Mouse (Mus musculus): Measurements from ENCODE around the gene Mmrn2.

Mmrn2 gene

DNA sequence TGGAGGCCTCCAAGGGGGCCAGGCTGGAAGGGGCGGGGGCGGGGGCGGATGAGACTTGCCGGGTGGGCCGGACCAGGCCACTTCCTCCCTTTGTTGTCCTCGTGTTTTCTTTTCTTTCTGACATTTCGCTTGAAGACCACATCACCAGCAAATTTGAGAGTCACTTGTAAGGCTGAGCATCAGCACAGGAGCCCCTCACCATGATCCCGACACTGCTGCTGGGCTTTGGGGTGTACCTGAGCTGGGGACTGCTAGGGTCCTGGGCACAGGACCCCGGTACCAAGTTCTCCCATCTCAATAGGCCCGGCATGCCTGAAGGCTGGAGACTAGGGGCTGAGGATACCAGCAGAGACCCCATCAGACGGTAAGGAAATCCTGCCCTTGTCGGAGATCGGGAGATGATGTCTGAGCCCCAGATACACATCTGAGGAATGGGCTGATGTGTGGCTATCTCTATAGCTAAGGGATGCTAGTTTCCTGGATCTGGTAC lies at the start of gene Mmrn2:
Gene Mmrn2 (plus strand): TSS at position 51 of the 490 bp plus-strand sequence.
- DNase-seq (ENCODE audit: extremely low read depth, low read depth) = no peak

GRCm38 (mm10) chr14:34326606-34327005 lies 48.7 kb upstream of the Mmrn2 start:
- DNase-seq (ENCODE audit: extremely low read depth, low read depth) = no peak

DNA sequence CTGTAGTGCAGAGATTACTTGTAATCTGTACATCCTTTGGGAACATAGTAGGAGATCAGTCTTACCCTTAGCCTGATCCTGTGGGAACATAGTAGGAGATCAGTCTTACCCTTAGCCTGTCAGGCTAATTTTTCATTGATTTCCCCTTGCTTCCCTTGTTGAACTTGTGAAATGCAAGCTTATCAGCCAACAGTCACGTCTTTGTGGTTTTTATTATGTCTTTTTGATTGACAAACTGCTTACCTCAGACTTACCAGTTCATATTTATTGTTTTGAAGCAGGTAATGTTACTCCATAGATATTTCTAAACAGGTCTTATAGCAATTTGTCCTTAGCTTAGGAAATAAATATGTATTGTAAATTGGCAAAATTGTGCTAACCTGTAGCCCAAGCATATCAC lies 47.6 kb upstream of the Mmrn2 start:
- DNase-seq (ENCODE audit: extremely low read depth, low read depth) = no peak

DNA sequence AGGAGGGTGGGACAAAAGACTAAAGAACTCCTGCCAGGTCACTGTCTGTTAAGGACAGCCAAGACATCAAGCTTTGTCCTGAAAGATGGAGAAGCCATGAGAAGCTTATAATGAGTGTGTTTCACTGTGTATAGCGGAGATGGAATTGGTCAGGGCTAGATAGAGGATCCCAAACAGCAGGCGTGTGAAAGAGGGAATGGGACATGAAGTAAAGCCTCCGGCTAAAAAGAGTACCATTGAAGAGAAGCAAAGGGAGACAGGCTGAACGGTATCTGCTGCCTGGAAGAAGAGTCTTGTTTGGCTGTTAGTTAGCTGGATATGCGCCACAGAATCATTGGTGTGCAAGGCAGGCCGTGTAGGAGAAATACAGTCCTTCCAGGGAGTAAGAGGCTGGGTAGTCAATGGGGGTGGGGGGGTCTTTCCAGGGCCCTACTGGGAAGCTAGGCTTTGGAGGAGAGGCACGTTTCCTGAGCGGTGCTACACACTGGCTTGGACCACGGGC lies 44.6 kb upstream of the Mmrn2 start:
- DNase-seq (ENCODE audit: extremely low read depth, low read depth) = no peak

GRCm38 (mm10) chr14:34331886-34332285 lies 43.4 kb upstream of the Mmrn2 start:
- no peak for DNase-seq (ENCODE audit: extremely low read depth, low read depth)

DNA sequence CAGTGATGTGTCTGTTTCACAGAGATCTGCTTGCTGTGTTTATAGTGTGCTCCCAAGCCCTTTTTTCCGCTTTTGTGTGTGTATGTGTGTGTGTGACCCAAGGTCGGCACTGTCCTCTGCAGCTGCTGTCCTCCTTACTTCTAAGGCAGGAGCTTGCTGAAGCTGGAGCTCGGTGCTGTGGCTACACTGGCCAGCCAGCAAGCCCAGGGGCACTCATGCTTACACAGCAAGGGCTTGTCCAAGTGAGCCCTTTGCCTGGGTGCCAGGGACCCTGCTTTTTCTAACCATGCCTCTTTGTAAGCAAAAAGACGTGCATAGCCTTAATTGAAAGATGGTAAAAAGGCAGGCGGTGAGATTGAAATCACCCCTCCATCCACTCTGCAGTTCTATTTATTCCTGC lies 42.8 kb upstream of the Mmrn2 start:
- DNase-seq (ENCODE audit: extremely low read depth, low read depth) = no peak

DNA sequence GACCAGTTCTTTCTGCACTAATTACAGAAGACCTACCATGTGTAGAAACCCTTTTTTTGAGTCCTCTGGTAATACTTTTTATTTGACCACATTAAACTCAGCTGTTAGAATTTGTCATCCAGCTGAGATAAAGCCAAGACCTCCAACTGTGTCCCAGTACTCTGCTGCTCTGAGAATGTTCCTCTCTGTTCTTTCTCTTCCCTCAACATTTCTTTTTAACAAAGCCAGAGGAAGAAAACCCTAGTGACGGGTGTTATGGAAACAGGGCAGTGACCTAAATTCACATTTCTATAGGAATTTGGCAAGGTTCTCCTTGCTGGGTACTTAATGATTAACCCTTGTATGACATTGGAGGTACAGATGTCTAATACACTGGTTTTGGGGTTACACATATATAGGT lies 35.8 kb upstream of the Mmrn2 start:
- no peak for DNase-seq (ENCODE audit: extremely low read depth, low read depth)

- DNase-seq (ENCODE audit: extremely low read depth, low read depth) = no peak
These were observed 33.3 kb upstream of the Mmrn2 start for GRCm38 (mm10) chr14:34341993-34342392.

- DNase-seq (ENCODE audit: extremely low read depth, low read depth) = peak; percentile 84
These were observed 32.2 kb upstream of the Mmrn2 start for GRCm38 (mm10) chr14:34343078-34343477.

- no peak for DNase-seq (ENCODE audit: extremely low read depth, low read depth)
These were observed 30.9 kb upstream of the Mmrn2 start for GRCm38 (mm10) chr14:34344361-34344760.

GRCm38 (mm10) chr14:34345771-34346566 lies 29.3 kb upstream of the Mmrn2 start:
- DNase-seq (ENCODE audit: extremely low read depth, low read depth) = no peak

DNA sequence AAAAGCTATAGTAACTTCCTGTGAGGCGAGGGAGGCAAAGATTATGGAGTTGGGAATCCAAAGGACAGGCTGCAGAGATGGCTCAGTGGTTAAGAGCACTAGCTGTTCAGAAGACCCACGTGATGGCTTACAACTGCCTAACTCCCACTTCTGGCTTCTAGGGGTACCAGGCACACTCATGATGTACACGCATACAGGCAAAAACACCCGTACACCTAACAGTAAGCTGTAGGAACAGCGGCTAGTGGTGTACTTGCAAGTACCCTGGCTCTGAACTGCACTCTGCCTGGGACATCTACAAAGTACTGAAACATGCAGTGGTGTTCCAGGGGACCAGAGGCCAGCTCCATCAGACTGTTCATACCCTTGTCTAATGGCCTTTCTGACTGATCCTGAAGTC lies 28.2 kb upstream of the Mmrn2 start:
- DNase-seq (ENCODE audit: extremely low read depth, low read depth) = no peak

- DNase-seq (ENCODE audit: extremely low read depth, low read depth) = no peak
These were observed 27.0 kb upstream of the Mmrn2 start for GRCm38 (mm10) chr14:34348301-34348700.

DNA sequence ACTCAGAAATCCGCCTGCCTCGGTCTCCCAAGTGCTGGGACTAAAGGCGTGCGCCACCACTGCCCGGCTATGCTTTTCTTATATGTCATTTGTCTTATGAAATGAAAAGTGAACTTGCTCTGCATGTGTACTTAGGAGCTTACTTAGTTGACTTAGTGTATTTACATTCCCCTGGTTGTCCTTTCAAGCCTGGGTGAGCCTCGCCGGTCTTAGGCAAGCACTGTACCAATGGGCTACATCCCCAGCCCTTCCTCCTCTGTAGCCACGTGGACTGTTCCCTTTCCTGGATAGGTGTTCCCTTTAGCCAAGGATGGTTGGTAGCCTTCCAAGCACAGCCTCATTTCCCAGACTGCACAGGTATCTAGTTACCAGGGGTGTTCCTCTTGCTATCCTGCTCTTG lies 26.3 kb upstream of the Mmrn2 start:
- no peak for DNase-seq (ENCODE audit: extremely low read depth, low read depth)

- DNase-seq (ENCODE audit: extremely low read depth, low read depth) = no peak
These were observed 23.6 kb upstream of the Mmrn2 start for GRCm38 (mm10) chr14:34351660-34352059.

GRCm38 (mm10) chr14:34352523-34352922 lies 22.7 kb upstream of the Mmrn2 start:
- no peak for DNase-seq (ENCODE audit: extremely low read depth, low read depth)

GRCm38 (mm10) chr14:34353326-34353725 lies 21.9 kb upstream of the Mmrn2 start:
- DNase-seq (ENCODE audit: extremely low read depth, low read depth) = no peak

GRCm38 (mm10) chr14:34354456-34354855 lies 20.8 kb upstream of the Mmrn2 start:
- DNase-seq (ENCODE audit: extremely low read depth, low read depth) = no peak

DNA sequence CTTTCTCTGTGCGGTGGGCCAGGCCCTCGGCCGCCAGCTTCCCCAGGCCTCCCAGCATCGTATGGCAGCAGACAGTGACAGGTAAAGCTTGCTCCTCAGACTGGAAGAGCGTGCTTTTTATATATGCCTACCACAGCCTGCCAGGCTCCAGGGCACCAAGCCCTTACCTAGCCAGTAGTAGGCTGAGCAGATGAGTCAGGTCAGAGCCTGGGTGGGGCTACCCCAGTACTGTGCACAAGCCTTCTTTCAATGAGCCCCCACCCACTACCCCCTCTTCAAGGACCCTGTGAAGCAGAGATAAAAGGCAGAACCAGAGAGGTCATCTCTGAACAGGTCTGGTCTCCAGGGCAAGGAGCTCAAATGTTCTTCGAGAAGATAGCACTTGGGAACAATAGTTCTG lies 20.0 kb upstream of the Mmrn2 start, which contains the start of gene Fam25c:
Gene Fam25c (minus strand): TSS at position 133 of the 400 bp plus-strand sequence.
- no peak for DNase-seq (ENCODE audit: extremely low read depth, low read depth)

DNA sequence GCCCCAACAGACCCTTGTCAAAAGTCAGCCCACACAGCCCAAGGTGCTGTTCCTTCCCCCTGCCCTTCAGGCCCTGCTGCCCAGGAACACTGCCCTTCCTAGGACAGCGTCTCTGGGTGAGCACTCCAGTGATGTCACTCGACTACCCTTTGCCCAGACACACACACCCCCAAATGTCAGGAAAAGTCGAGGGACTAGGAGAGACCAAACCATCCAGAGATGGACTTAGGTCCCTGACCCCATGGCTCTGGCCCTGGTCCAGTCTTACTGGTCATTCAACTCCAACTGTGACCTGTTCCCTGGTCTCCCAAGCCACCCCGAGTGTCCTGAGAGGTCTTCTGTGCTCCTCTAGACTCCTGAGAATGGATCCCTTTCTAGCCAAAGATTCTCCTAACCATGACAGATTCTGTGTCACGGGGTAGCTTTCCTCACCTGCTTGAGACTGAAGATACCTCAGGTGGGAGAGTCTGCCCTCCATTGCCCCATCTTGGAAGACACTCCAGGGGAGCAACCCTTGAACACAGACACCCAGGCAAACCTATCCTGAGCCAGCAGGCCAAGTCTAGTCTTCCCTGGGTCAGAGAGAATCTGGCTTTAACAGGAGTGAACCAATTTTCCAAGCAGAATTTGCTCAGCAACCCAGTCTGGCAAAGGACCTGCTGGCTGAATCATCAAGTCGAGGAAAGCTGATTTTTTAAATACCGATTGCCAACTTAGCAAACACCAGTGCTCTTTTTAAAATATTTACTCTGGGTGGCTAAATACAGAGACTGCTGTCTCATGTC lies 17.4 kb upstream of the Mmrn2 start:
- DNase-seq (ENCODE audit: extremely low read depth, low read depth) = no peak

- DNase-seq (ENCODE audit: extremely low read depth, low read depth) = no peak
These were observed 15.5 kb upstream of the Mmrn2 start for GRCm38 (mm10) chr14:34359676-34360244.

DNA sequence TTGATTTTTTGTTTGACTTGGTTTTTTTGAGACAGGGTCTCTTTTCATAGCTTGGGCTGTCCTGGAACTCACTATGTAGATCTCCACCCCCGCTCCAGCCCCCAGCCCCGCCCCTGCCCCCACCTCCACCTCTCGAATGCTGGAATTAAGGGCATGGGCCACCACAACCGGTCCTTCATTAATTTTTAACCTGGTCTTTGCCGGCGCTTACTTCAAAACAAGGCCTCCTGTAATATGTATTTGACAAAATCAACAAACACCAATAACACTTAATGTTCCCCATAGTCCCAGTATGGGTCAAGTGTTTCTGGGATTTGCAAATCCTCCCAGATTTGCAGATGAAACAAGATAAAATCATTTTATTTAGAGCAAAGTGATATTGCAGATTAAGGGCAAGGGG lies 15.0 kb upstream of the Mmrn2 start:
- DNase-seq (ENCODE audit: extremely low read depth, low read depth) = no peak
